Comparison of ENCODE assay signal across 8 mouse cellular contexts in the genomic region with DNA sequence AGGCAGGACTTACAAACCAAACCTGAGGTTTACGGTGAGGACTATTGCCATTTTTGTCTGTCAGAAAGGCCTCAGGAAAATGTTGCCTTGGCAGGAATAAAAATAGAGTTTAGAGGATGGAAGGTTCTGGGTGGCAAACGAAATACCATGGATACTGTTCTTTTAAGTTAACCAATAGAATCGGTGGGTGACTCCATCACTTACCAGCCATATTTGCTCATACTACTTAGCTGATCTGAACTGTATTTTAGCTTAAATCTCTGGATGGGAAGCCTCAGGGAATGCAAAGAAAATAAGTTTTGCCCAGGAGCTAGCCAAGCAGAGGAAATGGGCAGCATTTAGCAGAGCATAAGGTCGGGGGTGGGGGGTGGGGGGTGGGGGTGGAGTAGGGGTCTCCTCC. TPM values are rescaled to one million over a fixed set of nuclear protein-coding genes. Genes with fewer than 3 reads are reported as not detected.
DNase-seq lines count a peak whose midpoint lies in the region; ATAC-seq and TF ChIP-seq lines count a peak whose summit lies in the region.

No protein-coding gene starts in this region.

- H3K36me3 ChIP-seq in heart, embryonic 14.5 days (ENCODE audit: control insufficient read depth, insufficient read depth, low read length): peaks cover 12% of the 10 kb centered on the region
- peaks cover 23% of the 10 kb centered on the region for H3K36me3 ChIP-seq in G1E (replicated peaks)
- H3K36me3 ChIP-seq in hindbrain, embryonic 10.5 days: peaks cover 15% of the 10 kb centered on the region
- no peaks in the 10 kb centered on the region for H3K36me3 ChIP-seq in midbrain, embryonic 11.5 days (ENCODE audit: control insufficient read depth, insufficient read depth, low read length)

- H3K27me3 ChIP-seq in heart, embryonic 14.5 days (ENCODE audit: control insufficient read depth, insufficient read depth, low read length): no peaks in the 10 kb centered on the region
- no peaks in the 10 kb centered on the region for H3K27me3 ChIP-seq in G1E (ENCODE audit: insufficient read depth, low read length)
- no peaks in the 10 kb centered on the region for H3K27me3 ChIP-seq in hindbrain, embryonic 10.5 days (ENCODE audit: insufficient read depth, poor library complexity, severe bottlenecking)
- H3K27me3 ChIP-seq in midbrain, embryonic 11.5 days (ENCODE audit: control insufficient read depth, insufficient read depth, low read length): no peaks in the 10 kb centered on the region

- peaks cover 2 to 10% of the 10 kb centered on the region in 2 experiments; a peak in 3 of 4 replicates for H3K4me1 ChIP-seq in heart, embryonic 14.5 days (ENCODE audit: control insufficient read depth in 2 of 2, insufficient read depth in 2 of 2, low read length in 2 of 2)
- peaks cover 32% of the 10 kb centered on the region for H3K4me1 ChIP-seq in G1E (ENCODE audit: insufficient read depth, low read depth, low read length)
- peaks cover 14% of the 10 kb centered on the region for H3K4me1 ChIP-seq in hindbrain, embryonic 10.5 days (replicated peaks)
- peaks cover 5% of the 10 kb centered on the region; the same call in 1 of the 2 replicates for H3K4me1 ChIP-seq in midbrain, embryonic 11.5 days (ENCODE audit: control insufficient read depth, insufficient read depth, low read length)

- WGBS in heart, embryonic 14.5 days: 37% methylated on average over 4 of the region's 4 CpGs
- 29% methylated on average over 4 of the region's 4 CpGs for WGBS in hindbrain, embryonic 10.5 days
- WGBS in midbrain, embryonic 11.5 days: 38% methylated on average over 4 of the region's 4 CpGs

- H3K4me2 ChIP-seq in heart, embryonic 14.5 days (ENCODE audit: low read length): peak overlapping the region; percentile 72
- H3K4me2 ChIP-seq in midbrain, embryonic 11.5 days: peak overlapping the region; percentile 62

- no peak for DNase-seq in heart, postnatal 4 days
- DNase-seq in G1E (ENCODE audit: low spot score): no peak
- DNase-seq in hindbrain, embryonic 10.5 days (ENCODE audit: low spot score): no peak
- no peak for DNase-seq in midbrain, embryonic 11.5 days (ENCODE audit: low spot score, missing footprints)
- no peak for DNase-seq in gastrocnemius, postnatal 25 days
- DNase-seq in layer of hippocampus, postnatal 10 days (ENCODE audit: low spot score in 2 of 2): no peak
- no peak for DNase-seq in right cerebral cortex, adult 18-20 months

- H3K27ac ChIP-seq in heart, embryonic 14.5 days (replicated peaks in 1 of 2; ENCODE audit: control insufficient read depth in 1 of 2, insufficient read depth in 1 of 2, low read depth in 2 of 2, low read length in 2 of 2): no peak overlapping the region
- peak overlapping the region; percentile 88 for H3K27ac ChIP-seq in hindbrain, embryonic 10.5 days
- no peak overlapping the region for H3K27ac ChIP-seq in midbrain, embryonic 11.5 days (ENCODE audit: low read depth, low read length)

- TF ChIP-seq CTCF in G1E (IDR thresholded peaks at IDR 0.05; ENCODE audit: low read depth, low read length): no peak

- no peak for ATAC-seq in heart, embryonic 14.5 days (ENCODE audit: insufficient number of reproducible peaks, insufficient read depth, low FRiP score, low read depth)
- ATAC-seq in G1E (ENCODE audit: extremely low read depth, insufficient number of reproducible peaks, low FRiP score, poor library complexity, severe bottlenecking): no peak
- no peak; the same call in 1 of the 2 replicates for ATAC-seq in midbrain, embryonic 11.5 days (ENCODE audit: low FRiP score)

- no peaks in the 10 kb centered on the region for H3K9me3 ChIP-seq in heart, embryonic 14.5 days (ENCODE audit: control insufficient read depth, low read length)
- no peaks in the 10 kb centered on the region for H3K9me3 ChIP-seq in G1E (replicated peaks)
- H3K9me3 ChIP-seq in hindbrain, embryonic 10.5 days: no peaks in the 10 kb centered on the region
- H3K9me3 ChIP-seq in midbrain, embryonic 11.5 days (ENCODE audit: control insufficient read depth, low read length): no peaks in the 10 kb centered on the region

- H3K9ac ChIP-seq in heart, embryonic 14.5 days (ENCODE audit: low read length): peak overlapping the region; percentile 78
- H3K9ac ChIP-seq in midbrain, embryonic 11.5 days (ENCODE audit: low read length): peak overlapping the region; percentile 76

- H3K4me3 ChIP-seq in heart, embryonic 14.5 days (ENCODE audit: control insufficient read depth in 1 of 2, insufficient read depth in 1 of 2, low read depth in 1 of 2, low read length in 2 of 2): peak overlapping the region; percentile 72 to 79
- H3K4me3 ChIP-seq in G1E (ENCODE audit: low read depth, low read length): peak overlapping the region; percentile 79
- H3K4me3 ChIP-seq in hindbrain, embryonic 10.5 days: peak overlapping the region; percentile 80
- peak overlapping the region; percentile 81 for H3K4me3 ChIP-seq in midbrain, embryonic 11.5 days (ENCODE audit: low read depth, low read length)

RNA-seq across cellular contexts. Expression of gene Saxo2, which starts 0.4 kb away (rescaled TPM):
- polyA plus RNA-seq in heart, embryonic 14.5 days (2014; fragmentation: Nextera tagmentation; extraction: Ambion mirVana): 6.8 and 13.9 TPM in 2 replicates
- total RNA-seq in heart, postnatal 4 days (2021): 1 to 10 TPM; 2.8 to 3.0 TPM
- total RNA-seq in G1E (2014; fragmentation: Nextera tagmentation) (5.8 and 9.3 TPM in 2 replicates), G1E (2017) (0.66 and 3.4 TPM in 2 replicates)
- polyA plus RNA-seq in G1E (2012): 0.42 and 2.4 TPM in 2 replicates
- 7.4 and 12.9 TPM in 2 replicates for polyA plus RNA-seq in hindbrain, embryonic 10.5 days (2016; fragmentation: Nextera tagmentation; extraction: Ambion mirVana)
- polyA plus RNA-seq in midbrain, embryonic 11.5 days (2014; fragmentation: Nextera tagmentation; extraction: Ambion mirVana): 5.8 and 8.2 TPM in 2 replicates
- 1 to 10 TPM; 1.3 to 1.9 TPM for total RNA-seq in gastrocnemius, postnatal 25 days (2021)
- total RNA-seq in layer of hippocampus, postnatal 10 days (2021): 10 to 100 TPM; 11.6 to 13.1 TPM

RNA-seq across cellular contexts. Expression of gene Efl1, which starts 0.5 kb away (rescaled TPM):
- 19.8 and 21.0 TPM in 2 replicates for polyA plus RNA-seq in heart, embryonic 14.5 days (2014; fragmentation: Nextera tagmentation; extraction: Ambion mirVana)
- total RNA-seq in heart, postnatal 4 days (2021): 10 to 100 TPM; 13.6 to 15.0 TPM
- total RNA-seq in G1E (2014; fragmentation: Nextera tagmentation) (23.0 and 27.9 TPM in 2 replicates), G1E (2017) (22.6 and 31.9 TPM in 2 replicates)
- polyA plus RNA-seq in G1E (2012): 3.3 and 3.7 TPM in 2 replicates
- polyA plus RNA-seq in hindbrain, embryonic 10.5 days (2016; fragmentation: Nextera tagmentation; extraction: Ambion mirVana): 18.8 and 21.2 TPM in 2 replicates
- 18.9 and 20.8 TPM in 2 replicates for polyA plus RNA-seq in midbrain, embryonic 11.5 days (2014; fragmentation: Nextera tagmentation; extraction: Ambion mirVana)
- 1 to 10 TPM; 6.7 to 7.4 TPM for total RNA-seq in gastrocnemius, postnatal 25 days (2021)
- total RNA-seq in layer of hippocampus, postnatal 10 days (2021): 10 to 100 TPM; 16.7 to 19.3 TPM
